ENCODE assay signal across 17 mouse cellular contexts in the genomic region with DNA sequence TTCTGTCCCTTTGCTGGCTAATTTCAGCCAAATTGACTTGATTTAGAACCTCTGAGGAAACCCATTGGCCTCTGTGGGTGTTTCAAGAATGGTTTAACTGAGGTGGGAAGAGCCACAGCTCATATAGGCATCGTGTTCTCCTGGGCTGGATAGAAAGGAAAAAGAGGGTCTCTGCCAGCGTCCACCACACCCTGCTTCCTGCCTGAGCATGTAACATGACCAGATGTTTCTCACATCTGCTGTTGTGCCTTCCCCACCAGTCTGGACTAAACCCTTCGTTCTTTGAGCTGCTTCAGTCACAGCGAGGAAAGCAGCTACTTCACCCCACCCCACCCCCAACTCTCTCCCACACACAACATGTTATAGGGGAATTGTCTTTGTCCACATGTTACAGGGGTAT.
"Had no signal": no experiment of that assay in that cellular context is flagged by ENCODE, and none has a peak within 500 bp of the region (broad histone marks: within the 10 kb centered on the region; RNA-seq: fewer than 3 reads in every experiment).

No protein-coding gene starts in this region.

- H3K27ac ChIP-seq: kidney, embryonic 15.5 days; liver, embryonic 15.5 days; midbrain, embryonic 15.5 days; neural tube, embryonic 13.5 days; stomach, embryonic 15.5 days had no signal

- H3K36me3 ChIP-seq: kidney, embryonic 15.5 days; liver, embryonic 15.5 days; midbrain, embryonic 15.5 days; neural tube, embryonic 13.5 days; stomach, embryonic 15.5 days had no signal

- ATAC-seq: lung, postnatal 0 days; midbrain, embryonic 15.5 days had no signal

- H3K9me3 ChIP-seq: kidney, embryonic 15.5 days; liver, embryonic 15.5 days; midbrain, embryonic 15.5 days; neural tube, embryonic 13.5 days; stomach, embryonic 15.5 days had no signal

- H3K9ac ChIP-seq: kidney, embryonic 15.5 days; liver, embryonic 15.5 days; midbrain, embryonic 15.5 days; neural tube, embryonic 13.5 days; stomach, embryonic 15.5 days had no signal

- H3K4me3 ChIP-seq: kidney, embryonic 15.5 days; liver, embryonic 15.5 days; midbrain, embryonic 15.5 days; neural tube, embryonic 13.5 days; stomach, embryonic 15.5 days had no signal

- DNase-seq: kidney, adult 18-20 months; kidney, postnatal 14 days; left cerebral cortex, postnatal 4 days; lung, adult 2 months; lung, postnatal 36 days; retina, postnatal 1 day; right cerebral cortex, postnatal 4 days; thymus, adult 2 months; thymus, postnatal 25 days had no signal

- H3K27me3 ChIP-seq: kidney, embryonic 15.5 days; liver, embryonic 15.5 days; midbrain, embryonic 15.5 days; neural tube, embryonic 13.5 days; stomach, embryonic 15.5 days had no signal

- H3K4me2 ChIP-seq: kidney, embryonic 15.5 days; liver, embryonic 11.5 days; liver, embryonic 15.5 days; midbrain, embryonic 11.5 days; midbrain, embryonic 15.5 days; neural tube, embryonic 13.5 days; stomach, embryonic 15.5 days had no signal

- H3K4me1 ChIP-seq: neural tube, embryonic 13.5 days; stomach, embryonic 15.5 days had no signal
